Mouse (Mus musculus) kidney, postnatal 14 days (tissue): ENCODE measurements around the gene Orai2.
"Not testable (repeated sequence)": the region's sequence is repeated elsewhere in the genome, so short reads cannot be mapped to it uniquely, and the experiment has no call there.

Experiments
- DNase-seq: peaks from one replicate; pipeline ENCODE4 v3.0.0; 2022; ENCODE audit warnings: mixed read lengths

Gene Orai2

GRCm38 (mm10) chr5:136172939-136173338 lies 2.4 kb upstream of the Orai2 start:
- no peak for DNase-seq

GRCm38 (mm10) chr5:136171363-136172341 lies 1.1 kb upstream of the Orai2 start:
- DNase-seq: peak; percentile 12

- peak; percentile 39 for DNase-seq
Measured at GRCm38 (mm10) chr5:136169626-136170511, 644 bp downstream of the Orai2 start.

- DNase-seq: no peak
Measured at GRCm38 (mm10) chr5:136168071-136168470, 2.4 kb downstream of the Orai2 start.

- DNase-seq: no peak
Measured at GRCm38 (mm10) chr5:136167296-136167695, 3.2 kb downstream of the Orai2 start.

- DNase-seq: no peak
Measured at GRCm38 (mm10) chr5:136165246-136165645, 5.3 kb downstream of the Orai2 start.

GRCm38 (mm10) chr5:136163807-136164474 lies 6.6 kb downstream of the Orai2 start:
- DNase-seq: no peak

- peak; percentile 66 for DNase-seq
Measured at GRCm38 (mm10) chr5:136160084-136160483, 10.4 kb downstream of the Orai2 start.

- DNase-seq: peak; percentile 51
Measured at GRCm38 (mm10) chr5:136155399-136155798, 15.1 kb downstream of the Orai2 start.

- no peak for DNase-seq
Measured at GRCm38 (mm10) chr5:136152365-136152764, 18.1 kb downstream of the Orai2 start.

- DNase-seq: not testable (repeated sequence)
Measured at GRCm38 (mm10) chr5:136149134-136149576, 21.4 kb downstream of the Orai2 start.

GRCm38 (mm10) chr5:136147704-136148103 lies 22.8 kb downstream of the Orai2 start:
- DNase-seq: no peak

GRCm38 (mm10) chr5:136146936-136147335 lies 23.6 kb downstream of the Orai2 start:
- DNase-seq: no peak

GRCm38 (mm10) chr5:136144606-136145430 lies 25.7 kb downstream of the Orai2 start:
- DNase-seq: peak; percentile 31

GRCm38 (mm10) chr5:136143161-136143755 lies 27.3 kb downstream of the Orai2 start:
- no peak for DNase-seq

- DNase-seq: no peak
Measured at GRCm38 (mm10) chr5:136142746-136143145, 27.8 kb downstream of the Orai2 start.

- DNase-seq: no peak
Measured at GRCm38 (mm10) chr5:136140057-136140482, 30.4 kb downstream of the Orai2 start.

- no peak for DNase-seq
Measured at GRCm38 (mm10) chr5:136139393-136139792, 31.1 kb downstream of the Orai2 start.

- DNase-seq: peak; percentile 41
Measured at GRCm38 (mm10) chr5:136137658-136138274, 32.7 kb downstream of the Orai2 start.

- no peak for DNase-seq
Measured at GRCm38 (mm10) chr5:136136292-136136990, 34.1 kb downstream of the Orai2 start.
